Mouse (Mus musculus): Measurements from ENCODE around the gene Ccdc136.
A peak's percentile ranks its signal among the peaks of the same experiment; 100 is the strongest.

The Ccdc136 gene

DNA sequence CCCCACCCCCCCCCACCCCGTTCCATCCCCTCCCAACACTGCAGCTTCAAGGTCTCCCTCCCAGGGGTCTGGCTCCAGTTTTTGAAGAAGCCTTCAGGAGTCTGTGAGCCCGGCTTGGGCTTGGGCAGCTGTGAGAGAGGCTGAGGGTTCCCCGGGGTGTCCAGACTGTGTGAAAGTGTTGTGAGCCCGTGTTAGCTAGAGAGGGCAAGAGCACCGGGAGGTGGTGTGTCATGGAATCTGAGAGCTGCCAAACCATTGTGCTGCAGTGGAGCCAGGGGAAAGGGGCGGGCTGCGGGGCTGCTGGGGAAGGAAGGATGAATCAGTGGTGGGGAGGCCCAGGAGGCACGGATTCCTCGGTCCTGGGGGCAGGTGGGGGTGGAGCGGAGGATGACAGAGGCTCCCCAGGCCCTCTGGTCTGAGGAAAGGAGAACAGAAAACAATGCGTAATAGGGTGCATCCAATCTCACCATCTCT is 40.4 kb downstream of the Ccdc136 start:
- no peak for DNase-seq (ENCODE audit: low read depth)

- DNase-seq (ENCODE audit: low read depth), result no peak
These were observed 43.1 kb downstream of the Ccdc136 start for GRCm38 (mm10) chr6:29439251-29439650.

DNA sequence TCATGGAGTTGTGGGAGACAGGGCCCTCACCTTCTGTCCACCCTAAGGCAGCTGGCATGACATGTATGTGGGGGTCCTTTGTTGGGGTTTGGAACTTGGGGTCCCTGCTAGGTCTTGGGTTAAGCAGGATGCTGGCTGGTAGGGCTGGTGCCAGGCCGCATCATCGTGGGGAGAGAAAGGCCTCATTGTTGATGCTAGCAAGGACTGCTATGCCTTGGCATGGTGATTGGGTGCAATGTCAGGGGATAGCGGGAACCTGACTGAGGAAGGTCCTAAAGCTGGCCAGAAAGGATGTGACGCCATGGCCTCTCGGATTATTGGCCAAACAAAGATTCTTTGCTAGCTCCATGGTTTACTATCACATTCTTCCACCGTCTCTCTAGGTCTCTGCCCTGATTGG is 43.7 kb downstream of the Ccdc136 start:
- DNase-seq (ENCODE audit: low read depth), result no peak

- DNase-seq (ENCODE audit: low read depth), result no peak
These were observed 48.7 kb downstream of the Ccdc136 start for GRCm38 (mm10) chr6:29444773-29445172.

GRCm38 (mm10) chr6:29445354-29445753 is 49.2 kb downstream of the Ccdc136 start:
- DNase-seq (ENCODE audit: low read depth), result no peak

- DNase-seq (ENCODE audit: low read depth), result no peak
These were observed 53.7 kb downstream of the Ccdc136 start for GRCm38 (mm10) chr6:29449858-29450257.

GRCm38 (mm10) chr6:29450667-29451066 is 54.6 kb downstream of the Ccdc136 start:
- DNase-seq (ENCODE audit: low read depth), result no peak

GRCm38 (mm10) chr6:29461502-29461901 is 65.4 kb downstream of the Ccdc136 start:
- no peak for DNase-seq (ENCODE audit: low read depth)

- DNase-seq (ENCODE audit: low read depth), result no peak
These were observed 67.3 kb downstream of the Ccdc136 start for GRCm38 (mm10) chr6:29463388-29463787.

- peak; percentile 92 for DNase-seq (ENCODE audit: low read depth)
These were observed 71.7 kb downstream of the Ccdc136 start, which contains the start of gene Atp6v1f for GRCm38 (mm10) chr6:29467583-29468354. Atp6v1f (plus strand) TSS chr6:29467718.

DNA sequence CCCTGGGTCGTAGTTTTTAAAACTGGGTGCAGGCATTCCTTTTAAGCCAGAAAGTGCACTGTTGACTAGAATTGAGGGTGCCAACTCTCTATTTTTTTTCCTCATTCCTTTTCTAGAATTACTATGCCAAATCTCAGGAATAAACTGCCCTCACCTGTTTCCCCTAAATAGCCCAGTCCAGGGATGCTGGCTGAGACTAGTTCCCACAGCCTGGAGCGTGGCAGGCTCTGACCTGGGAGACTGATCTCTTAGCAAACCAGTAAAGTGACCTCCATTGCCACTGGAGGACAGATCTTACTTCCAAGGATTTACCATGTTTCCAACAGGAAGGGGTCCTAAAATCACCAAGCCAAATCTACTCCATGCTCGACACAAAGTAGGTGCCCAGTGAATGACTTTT is 72.7 kb downstream of the Ccdc136 start:
- DNase-seq (ENCODE audit: low read depth), result no peak

- DNase-seq (ENCODE audit: low read depth), result no peak
These were observed 75.0 kb downstream of the Ccdc136 start, which contains the start of gene Atp6v1fnb for GRCm38 (mm10) chr6:29471137-29471536. Atp6v1fnb (plus strand) TSS chr6:29471437.

DNA sequence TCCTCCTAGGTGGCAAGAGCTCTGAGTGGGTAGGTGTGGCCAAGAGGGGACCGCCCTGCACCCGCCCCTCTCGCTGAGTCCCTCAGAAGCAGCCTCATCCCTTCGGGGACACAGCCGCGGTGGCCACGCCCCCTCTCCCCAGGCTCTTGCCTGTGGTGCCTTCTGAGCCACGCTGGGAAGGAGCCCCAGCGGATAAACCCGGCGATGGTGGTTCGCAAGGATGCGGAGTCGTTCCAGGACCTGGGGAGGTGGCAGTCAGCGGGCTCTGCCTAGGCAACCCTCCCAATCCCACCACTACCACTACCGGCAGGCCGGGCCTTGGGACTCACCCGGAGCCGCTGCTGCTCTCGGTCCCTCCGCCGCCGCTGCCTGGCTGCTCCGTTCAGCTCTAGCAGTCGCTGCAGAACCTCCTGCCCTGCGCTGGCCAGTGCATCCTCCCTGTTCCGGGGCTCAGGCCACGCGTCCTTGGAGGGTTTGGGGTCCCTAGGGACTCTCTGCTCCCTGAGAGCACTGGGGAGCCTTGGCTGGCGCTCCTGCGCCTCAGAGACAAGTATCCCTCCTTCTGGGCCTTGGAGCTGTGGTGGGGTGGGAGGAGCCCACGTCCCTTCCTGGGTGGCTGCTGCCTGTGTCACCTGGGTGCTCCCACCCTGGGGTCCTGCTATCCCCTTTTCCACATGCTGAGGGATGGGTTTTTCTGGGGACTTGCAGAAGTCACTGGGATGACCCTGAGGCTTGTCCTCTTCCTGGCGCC is 78.0 kb downstream of the Ccdc136 start:
- peak; percentile 86 for DNase-seq (ENCODE audit: low read depth)

- DNase-seq (ENCODE audit: low read depth), result no peak
These were observed 78.6 kb downstream of the Ccdc136 start for GRCm38 (mm10) chr6:29474736-29475135.

All from c-Kit-positive CD71-negative TER-119-negative erythroid progenitor cells, embryonic 14.5 days (primary cell).